Mouse (Mus musculus): ENCODE measurements at regions not wholly inside any gene's neighbourhood (a gene's known extent, or its start where the extent isn't known, plus 50 kb on each side); places are given as distances from the start of the nearest gene placed in this dataset.
A peak's percentile ranks its signal among the peaks of the same experiment; 100 is the strongest.

- WGBS = 89% methylated on average over 2 of the region's 2 CpGs
These were observed 192.1 kb upstream of the Camk1g start for GRCm38 (mm10) chr1:193562242-193562641.

GRCm38 (mm10) chr1:193558122-193558521 is 188.0 kb upstream of the Camk1g start:
- ATAC-seq (replicated peaks; ENCODE audit: insufficient number of reproducible peaks, low FRiP score, low TSS enrichment, low read depth) (no peak), DNase-seq (ENCODE audit: low spot score) (peak; percentile 9)
- Histone ChIP-seq H3K9me3 (replicated peaks; ENCODE audit: control insufficient read depth, low read length) (no peaks in the 10 kb centered on the region), H3K27me3 (ENCODE audit: control insufficient read depth, insufficient read depth, low read length) (no peaks in the 10 kb centered on the region), H3K4me2 (ENCODE audit: low read depth, low read length) (no peak overlapping the region), H3K4me1 (ENCODE audit: control insufficient read depth, insufficient read depth, low read length) (no peaks in the 10 kb centered on the region), H3K4me3 (ENCODE audit: low read depth, low read length) (no peak overlapping the region), H3K36me3 (replicated peaks; ENCODE audit: control insufficient read depth, insufficient read depth, low read depth, low read length) (no peaks in the 10 kb centered on the region), H3K9ac (replicated peaks; ENCODE audit: low read length) (no peak overlapping the region), H3K27ac (replicated peaks; ENCODE audit: low read depth, low read length) (no peak overlapping the region)
- WGBS = 19% methylated on average over 4 of the region's 4 CpGs

More at GRCm38 (mm10) chr1:193562242-193562641, 192.1 kb upstream of the Camk1g start:
- Histone ChIP-seq H3K9ac (replicated peaks; ENCODE audit: low read length) (no peak overlapping the region), H3K9me3 (replicated peaks; ENCODE audit: control insufficient read depth, low read length) (no peaks in the 10 kb centered on the region), H3K27ac (replicated peaks; ENCODE audit: low read depth, low read length) (no peak overlapping the region), H3K4me2 (ENCODE audit: low read depth, low read length) (no peak overlapping the region), H3K27me3 (ENCODE audit: control insufficient read depth, insufficient read depth, low read length) (no peaks in the 10 kb centered on the region), H3K4me3 (ENCODE audit: low read depth, low read length) (no peak overlapping the region), H3K36me3 (replicated peaks; ENCODE audit: control insufficient read depth, insufficient read depth, low read depth, low read length) (no peaks in the 10 kb centered on the region), H3K4me1 (ENCODE audit: control insufficient read depth, insufficient read depth, low read length) (no peaks in the 10 kb centered on the region)
- no peak for ATAC-seq (replicated peaks; ENCODE audit: insufficient number of reproducible peaks, low FRiP score, low TSS enrichment, low read depth)
- no peak for DNase-seq (ENCODE audit: low spot score)

- H3K27me3 ChIP-seq (ENCODE audit: control insufficient read depth, insufficient read depth, low read length) = no peaks in the 10 kb centered on the region
- no peaks in the 10 kb centered on the region; the same call in 1 of the 2 replicates for H3K4me1 ChIP-seq (ENCODE audit: control insufficient read depth, insufficient read depth, low read length)
- H3K9me3 ChIP-seq (replicated peaks; ENCODE audit: control insufficient read depth, low read length) = no peaks in the 10 kb centered on the region
- ATAC-seq (replicated peaks; ENCODE audit: insufficient number of reproducible peaks, low FRiP score, low TSS enrichment, low read depth) (no peak), DNase-seq (ENCODE audit: low spot score) (no peak)
- no peak overlapping the region for H3K4me2 ChIP-seq (ENCODE audit: low read depth, low read length)
- H3K9ac ChIP-seq (replicated peaks; ENCODE audit: low read length) = no peak overlapping the region
- 78% methylated on average over 3 of the region's 3 CpGs for WGBS
- no peak overlapping the region for H3K27ac ChIP-seq (replicated peaks; ENCODE audit: low read depth, low read length)
- no peak overlapping the region for H3K4me3 ChIP-seq (ENCODE audit: low read depth, low read length)
- no peaks in the 10 kb centered on the region for H3K36me3 ChIP-seq (replicated peaks; ENCODE audit: control insufficient read depth, insufficient read depth, low read depth, low read length)
These were observed 184.6 kb upstream of the Camk1g start for GRCm38 (mm10) chr1:193554731-193555130.

- Histone ChIP-seq H3K9me3 (replicated peaks; ENCODE audit: control insufficient read depth, low read length) (no peaks in the 10 kb centered on the region), H3K36me3 (replicated peaks; ENCODE audit: control insufficient read depth, insufficient read depth, low read depth, low read length) (no peaks in the 10 kb centered on the region), H3K4me1 (ENCODE audit: control insufficient read depth, insufficient read depth, low read length) (no peaks in the 10 kb centered on the region; the same call in 1 of the 2 replicates), H3K9ac (replicated peaks; ENCODE audit: low read length) (no peak overlapping the region), H3K27ac (replicated peaks; ENCODE audit: low read depth, low read length) (no peak overlapping the region), H3K27me3 (ENCODE audit: control insufficient read depth, insufficient read depth, low read length) (no peaks in the 10 kb centered on the region), H3K4me2 (ENCODE audit: low read depth, low read length) (no peak overlapping the region), H3K4me3 (ENCODE audit: low read depth, low read length) (no peak overlapping the region)
- WGBS = 76% methylated on average over 2 of the region's 2 CpGs
- no peak for DNase-seq (ENCODE audit: low spot score)
- no peak for ATAC-seq (replicated peaks; ENCODE audit: insufficient number of reproducible peaks, low FRiP score, low TSS enrichment, low read depth)
These were observed 182.2 kb upstream of the Camk1g start for GRCm38 (mm10) chr1:193552348-193552747.

- Histone ChIP-seq H3K4me2 (ENCODE audit: low read depth, low read length) (no peak overlapping the region), H3K9me3 (replicated peaks; ENCODE audit: control insufficient read depth, low read length) (no peaks in the 10 kb centered on the region), H3K27ac (replicated peaks; ENCODE audit: low read depth, low read length) (peak overlapping the region; percentile 52; the same call in 1 of the 2 replicates), H3K9ac (replicated peaks; ENCODE audit: low read length) (no peak overlapping the region), H3K36me3 (replicated peaks; ENCODE audit: control insufficient read depth, insufficient read depth, low read depth, low read length) (no peaks in the 10 kb centered on the region), H3K4me1 (ENCODE audit: control insufficient read depth, insufficient read depth, low read length) (no peaks in the 10 kb centered on the region; the same call in 1 of the 2 replicates), H3K4me3 (ENCODE audit: low read depth, low read length) (no peak overlapping the region), H3K27me3 (ENCODE audit: control insufficient read depth, insufficient read depth, low read length) (no peaks in the 10 kb centered on the region)
- no peak for DNase-seq (ENCODE audit: low spot score)
- WGBS = 63% methylated on average over 1 of the region's 1 CpGs
- 0 out of 2 replicates have a peak, but pooled peaks have one; percentile 56 for ATAC-seq (replicated peaks; ENCODE audit: insufficient number of reproducible peaks, low FRiP score, low TSS enrichment, low read depth)
These were observed 181.2 kb upstream of the Camk1g start for GRCm38 (mm10) chr1:193551340-193551739.

GRCm38 (mm10) chr1:193550761-193551160 is 180.7 kb upstream of the Camk1g start:
- 38% methylated on average over 2 of the region's 2 CpGs for WGBS
- ATAC-seq (replicated peaks; ENCODE audit: insufficient number of reproducible peaks, low FRiP score, low TSS enrichment, low read depth) (no peak), DNase-seq (ENCODE audit: low spot score) (peak; percentile 56)

GRCm38 (mm10) chr1:193547356-193547755 is 177.3 kb upstream of the Camk1g start:
- no peak for ATAC-seq (replicated peaks; ENCODE audit: insufficient number of reproducible peaks, low FRiP score, low TSS enrichment, low read depth)
- no peak for DNase-seq (ENCODE audit: low spot score)
- Histone ChIP-seq H3K36me3 (replicated peaks; ENCODE audit: control insufficient read depth, insufficient read depth, low read depth, low read length) (no peaks in the 10 kb centered on the region), H3K27me3 (ENCODE audit: control insufficient read depth, insufficient read depth, low read length) (no peaks in the 10 kb centered on the region), H3K4me1 (ENCODE audit: control insufficient read depth, insufficient read depth, low read length) (no peaks in the 10 kb centered on the region; the same call in 1 of the 2 replicates), H3K9ac (replicated peaks; ENCODE audit: low read length) (no peak overlapping the region), H3K9me3 (replicated peaks; ENCODE audit: control insufficient read depth, low read length) (no peaks in the 10 kb centered on the region), H3K4me2 (ENCODE audit: low read depth, low read length) (no peak overlapping the region), H3K27ac (replicated peaks; ENCODE audit: low read depth, low read length) (no peak overlapping the region), H3K4me3 (ENCODE audit: low read depth, low read length) (no peak overlapping the region)
- WGBS = 53% methylated on average over 2 of the region's 2 CpGs

More at GRCm38 (mm10) chr1:193550761-193551160, 180.7 kb upstream of the Camk1g start:
- no peak overlapping the region for H3K4me3 ChIP-seq (ENCODE audit: low read depth, low read length)
- peak overlapping the region; percentile 52; the same call in 1 of the 2 replicates for H3K27ac ChIP-seq (replicated peaks; ENCODE audit: low read depth, low read length)
- no peaks in the 10 kb centered on the region for H3K9me3 ChIP-seq (replicated peaks; ENCODE audit: control insufficient read depth, low read length)
- no peaks in the 10 kb centered on the region for H3K36me3 ChIP-seq (replicated peaks; ENCODE audit: control insufficient read depth, insufficient read depth, low read depth, low read length)
- no peaks in the 10 kb centered on the region; the same call in 1 of the 2 replicates for H3K4me1 ChIP-seq (ENCODE audit: control insufficient read depth, insufficient read depth, low read length)
- H3K27me3 ChIP-seq (ENCODE audit: control insufficient read depth, insufficient read depth, low read length) = no peaks in the 10 kb centered on the region
- H3K4me2 ChIP-seq (ENCODE audit: low read depth, low read length) = no peak overlapping the region
- no peak overlapping the region for H3K9ac ChIP-seq (replicated peaks; ENCODE audit: low read length)

- H3K4me3 ChIP-seq (ENCODE audit: low read depth, low read length) = no peak overlapping the region
- H3K36me3 ChIP-seq (replicated peaks; ENCODE audit: control insufficient read depth, insufficient read depth, low read depth, low read length) = no peaks in the 10 kb centered on the region
- no peaks in the 10 kb centered on the region for H3K4me1 ChIP-seq (ENCODE audit: control insufficient read depth, insufficient read depth, low read length)
- H3K27me3 ChIP-seq (ENCODE audit: control insufficient read depth, insufficient read depth, low read length) = no peaks in the 10 kb centered on the region
- no peak for ATAC-seq (replicated peaks; ENCODE audit: insufficient number of reproducible peaks, low FRiP score, low TSS enrichment, low read depth)
- WGBS = 82% methylated on average over 2 of the region's 2 CpGs
- no peak overlapping the region for H3K9ac ChIP-seq (replicated peaks; ENCODE audit: low read length)
- H3K4me2 ChIP-seq (ENCODE audit: low read depth, low read length) = no peak overlapping the region
- no peak for DNase-seq (ENCODE audit: low spot score)
- H3K9me3 ChIP-seq (replicated peaks; ENCODE audit: control insufficient read depth, low read length) = no peaks in the 10 kb centered on the region
- no peak overlapping the region for H3K27ac ChIP-seq (replicated peaks; ENCODE audit: low read depth, low read length)
These were observed 175.9 kb upstream of the Camk1g start for GRCm38 (mm10) chr1:193546044-193546432.

Measured in embryonic facial prominence, embryonic 11.5 days (tissue).